ENCODE assay signal across 10 mouse cellular contexts in genomic region chr10:41822573-41823281, GRCm38 (mm10). TPM values are rescaled to one million over a fixed set of nuclear protein-coding genes. Genes with fewer than 3 reads are reported as not detected.
A peak's percentile ranks its signal among the peaks of the same experiment; 100 is the strongest.
DNase-seq lines count a peak whose midpoint lies in the region; TF ChIP-seq lines count a peak whose summit lies in the region.
"Had no signal": no experiment of that assay in that cellular context is flagged by ENCODE, and none has a peak within 500 bp of the region (broad histone marks: within the 10 kb centered on the region; RNA-seq: fewer than 3 reads in every experiment).

No protein-coding gene starts in this region.

- H3K27ac ChIP-seq in heart, adult 2 months: peak overlapping the region; percentile 58
- peak overlapping the region; percentile 74 for H3K27ac ChIP-seq in left cerebral cortex, adult 2 months
- H3K27ac ChIP-seq: limb, embryonic 12.5 days; midbrain, embryonic 13.5 days had no signal

- peaks cover 6% of the 10 kb centered on the region; the same call in 1 of the 2 replicates for H3K36me3 ChIP-seq in heart, adult 2 months (ENCODE audit: control insufficient read depth, insufficient read depth, low read length)
- H3K36me3 ChIP-seq in myocyte (ENCODE audit: control insufficient read depth, insufficient read depth): no peaks in the 10 kb centered on the region
- H3K36me3 ChIP-seq: limb, embryonic 12.5 days; midbrain, embryonic 13.5 days had no signal

- H3K9ac ChIP-seq in heart, adult 2 months (ENCODE audit: low read depth, low read length): no peak overlapping the region
- H3K9ac ChIP-seq: limb, embryonic 12.5 days; midbrain, embryonic 13.5 days had no signal

- TF ChIP-seq POLR2A in heart, adult 2 months (IDR thresholded peaks at IDR 0.05; ENCODE audit: insufficient read depth, low read depth, low read length): no peak
- TF ChIP-seq POLR2A in myocyte (IDR thresholded peaks at IDR 0.05; ENCODE audit: insufficient read length, low read depth): no peak

- no peak for TF ChIP-seq EP300 in heart, adult 2 months (IDR thresholded peaks at IDR 0.05; ENCODE audit: insufficient read depth, low read depth, low read length)

- peaks cover 2% of the 10 kb centered on the region for H3K79me2 ChIP-seq in heart, adult 2 months (replicated peaks; ENCODE audit: control insufficient read depth, insufficient read depth, low read length)
- H3K79me2 ChIP-seq in myocyte (ENCODE audit: control insufficient read depth, insufficient read depth): peaks cover 26% of the 10 kb centered on the region

- WGBS in heart, adult 2 months: 42% methylated on average over 5 of the region's 5 CpGs

- no peaks in the 10 kb centered on the region for H3K27me3 ChIP-seq in heart, adult 2 months (ENCODE audit: control insufficient read depth, insufficient read depth, low read length)
- no peaks in the 10 kb centered on the region for H3K27me3 ChIP-seq in myocyte (ENCODE audit: control insufficient read depth, insufficient read depth, insufficient read length)
- H3K27me3 ChIP-seq: limb, embryonic 12.5 days; midbrain, embryonic 13.5 days had no signal

- peaks cover 8% of the 10 kb centered on the region for H3K4me1 ChIP-seq in heart, adult 2 months (ENCODE audit: control insufficient read depth, insufficient read depth, low read length)
- H3K4me1 ChIP-seq: limb, embryonic 12.5 days; midbrain, embryonic 13.5 days had no signal

- no peak for TF ChIP-seq CTCF in heart, adult 2 months (IDR thresholded peaks at IDR 0.05)
- TF ChIP-seq CTCF in left cerebral cortex, adult 2 months (IDR thresholded peaks at IDR 0.05): no peak

- H3ac ChIP-seq in myocyte (ENCODE audit: control insufficient read depth, insufficient read length): no peak overlapping the region

- H3K4me3 ChIP-seq in heart, adult 2 months: no peak overlapping the region
- H3K4me3 ChIP-seq in left cerebral cortex, adult 2 months: no peak overlapping the region
- no peak overlapping the region for H3K4me3 ChIP-seq in myocyte
- H3K4me3 ChIP-seq: limb, embryonic 12.5 days; midbrain, embryonic 13.5 days had no signal

- H3K4me2 ChIP-seq in myocyte (ENCODE audit: low read depth): peak overlapping the region; percentile 41
- H3K4me2 ChIP-seq: limb, embryonic 12.5 days; midbrain, embryonic 13.5 days had no signal

- intact Hi-C loops in heart, adult 2 months (cut with DNase I): no loop called here
- intact Hi-C loops in left cerebral cortex, adult 2 months (cut with DNase I): no loop called here
- intact Hi-C loops in left cerebral cortex, postnatal 4 days (cut with DNase I): no loop called here

- no peak for DNase-seq in heart, adult 2 months
- no peak for DNase-seq in heart, adult 8-10 months (ENCODE audit: low spot score)
- DNase-seq in left cerebral cortex, adult 2 months (ENCODE audit: extremely low spot score in 1 of 2, low spot score in 2 of 2): no peak
- DNase-seq in left cerebral cortex, postnatal 4 days: no peak
- peak; percentile 70 for DNase-seq in NIH3T3 (ENCODE audit: low read depth)
- no peak for DNase-seq in spleen, postnatal 4 days (ENCODE audit: low spot score in 2 of 2)
- DNase-seq: cerebellum, adult 11-12 months had no signal

TF ChIP-seq in myocyte, 11 proteins besides CTCF, POLR2A, EP300 and RAD21:
- TF ChIP-seq CEBPB (IDR thresholded peaks at IDR 0.05; ENCODE audit: insufficient read depth, poor library complexity, severe bottlenecking): no peak
- no peak for TF ChIP-seq MYOG (IDR thresholded peaks at IDR 0.05; ENCODE audit: control insufficient read depth in 1 of 3, insufficient read depth in 1 of 3, insufficient read length in 2 of 3, low read depth in 2 of 3)
- TF ChIP-seq MAX (IDR thresholded peaks at IDR 0.05; ENCODE audit: low read depth): no peak
- TF ChIP-seq POLR2AphosphoS2 (IDR thresholded peaks at IDR 0.05; ENCODE audit: insufficient read length, low read depth): no peak
- no peak for TF ChIP-seq USF1 (IDR thresholded peaks at IDR 0.05; ENCODE audit: low read depth)
- TF ChIP-seq TCF3 (IDR thresholded peaks at IDR 0.05; ENCODE audit: insufficient read length, low read depth): no peak

RNA-seq across cellular contexts. Expression of gene Sesn1, which starts 13.0 kb away (rescaled TPM):
- total RNA-seq in heart, adult 2 months (2021): 100 to 1,000 TPM; 120 to 121 TPM
- polyA plus RNA-seq in heart, adult 2 months (2012; rRNA removed): 47.8 and 79.5 TPM in 2 replicates
- total RNA-seq in heart, adult 8-10 months (2022): 100 to 1,000 TPM in 2 of 4 experiments, 10 to 100 TPM in 2; 87.8 to 136 (median 109) TPM
- total RNA-seq in left cerebral cortex, adult 2 months (2021): 10 to 100 TPM; 50.7 to 51.4 TPM
- 10 to 100 TPM; 27.1 to 27.3 TPM for total RNA-seq in left cerebral cortex, postnatal 4 days (2021)
- 9.7 TPM for polyA plus RNA-seq in myocyte (2012; fragmentation: generic; extraction: Trizol)

RNA-seq across cellular contexts. Expression of gene Cep57l1, which starts 13.1 kb away (rescaled TPM):
- 1 to 10 TPM; 2.3 to 2.5 TPM for total RNA-seq in heart, adult 2 months (2021)
- 0.86 and 1.3 TPM in 2 replicates for polyA plus RNA-seq in heart, adult 2 months (2012; rRNA removed)
- total RNA-seq in heart, adult 8-10 months (2022): 1 to 10 TPM; 2.1 to 4.3 (median 3.0) TPM
- 1 to 10 TPM; 5.3 to 7.5 TPM for total RNA-seq in left cerebral cortex, adult 2 months (2021)
- 10 to 100 TPM in 1 of 2 experiments, 1 to 10 TPM in 1; 9.8 to 11.3 TPM for total RNA-seq in left cerebral cortex, postnatal 4 days (2021)
- polyA plus RNA-seq in myocyte (2012; fragmentation: generic; extraction: Trizol): 3.3 TPM
